Mouse (Mus musculus): ENCODE measurements around the gene Rapgef6.

Rapgef6 gene

DNA sequence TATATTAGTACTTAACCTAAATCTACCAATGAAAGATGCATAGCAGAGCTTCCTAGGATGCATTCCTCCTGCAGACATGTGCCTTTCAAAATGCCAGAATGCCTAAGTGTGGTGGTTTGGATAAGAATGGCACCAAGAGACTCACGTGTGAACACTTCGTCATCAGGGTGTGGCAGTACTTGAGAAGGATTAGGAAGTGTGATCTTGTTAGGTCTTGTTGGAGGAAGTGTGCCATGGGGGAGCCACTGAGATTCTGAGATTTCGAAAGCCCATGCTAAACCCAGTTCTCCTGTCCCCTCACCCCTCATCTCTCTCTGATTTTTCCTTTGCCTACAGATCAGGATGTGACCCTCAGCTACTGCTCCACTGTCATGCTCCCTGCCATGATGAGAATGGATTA lies 206.7 kb downstream of the Rapgef6 start:
- in situ Hi-C loops (cut with MboI; ENCODE audit: low sequenced_read_pairs), result no loop called here

DNA sequence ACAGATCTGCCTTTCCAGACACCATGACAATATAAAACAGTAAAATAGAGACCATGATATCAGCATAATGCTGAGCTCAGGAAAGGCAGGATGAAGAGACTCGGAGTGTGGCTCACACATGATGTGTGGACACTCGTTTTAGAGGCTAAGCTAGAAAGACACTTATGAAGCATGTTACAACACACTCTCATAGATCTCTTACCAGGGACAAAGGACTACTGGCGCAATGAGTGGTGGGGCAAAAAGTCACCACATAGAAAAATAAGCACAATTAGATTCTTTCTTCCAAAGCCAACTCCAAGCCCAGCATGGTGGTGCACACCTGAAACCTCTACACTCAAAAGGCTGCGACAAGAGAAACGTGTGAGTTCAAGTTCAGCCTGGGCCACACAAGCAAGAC lies 208.3 kb downstream of the Rapgef6 start:
- in situ Hi-C loops (cut with MboI; ENCODE audit: low sequenced_read_pairs), result no loop called here

DNA sequence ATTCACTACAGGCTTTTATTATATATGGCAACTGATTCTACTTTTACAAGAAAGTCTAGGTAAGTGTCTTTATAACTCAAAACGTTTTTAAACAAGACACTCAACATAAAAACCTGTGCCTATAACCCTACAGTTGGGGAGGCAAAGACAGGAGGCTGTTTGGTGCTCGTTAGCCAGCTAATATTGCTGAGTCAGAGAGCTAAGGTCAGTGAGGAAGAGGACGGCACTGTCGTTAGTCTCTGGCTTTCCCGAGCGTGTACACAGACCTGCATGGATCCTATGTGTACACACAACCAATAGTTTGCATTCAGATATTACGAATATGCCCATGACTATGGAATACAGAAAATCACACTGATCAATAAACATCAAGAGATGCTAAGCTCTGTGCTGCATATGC lies 208.7 kb downstream of the Rapgef6 start:
- in situ Hi-C loops (cut with MboI; ENCODE audit: low sequenced_read_pairs), result no loop called here

DNA sequence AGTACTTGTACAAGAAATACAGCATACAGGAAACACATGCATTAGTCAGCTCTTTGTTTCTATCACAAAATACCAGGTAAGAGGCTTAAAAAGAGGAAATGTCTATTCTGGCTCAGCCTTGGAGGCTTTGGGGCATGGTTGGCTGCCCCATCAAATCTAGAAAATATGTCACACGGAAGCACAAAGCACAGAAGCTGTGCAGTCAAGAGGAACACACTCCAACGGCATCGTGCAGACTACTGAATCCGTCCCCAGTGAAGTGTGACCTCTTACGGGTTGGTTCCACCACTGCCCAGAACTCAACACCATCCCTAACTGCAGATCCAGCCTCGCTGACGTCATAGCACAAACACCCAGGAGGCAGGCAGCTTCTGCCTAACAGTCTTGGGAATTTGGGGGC lies 210.9 kb downstream of the Rapgef6 start:
- in situ Hi-C loops (cut with MboI; ENCODE audit: low sequenced_read_pairs), result no loop called here

DNA sequence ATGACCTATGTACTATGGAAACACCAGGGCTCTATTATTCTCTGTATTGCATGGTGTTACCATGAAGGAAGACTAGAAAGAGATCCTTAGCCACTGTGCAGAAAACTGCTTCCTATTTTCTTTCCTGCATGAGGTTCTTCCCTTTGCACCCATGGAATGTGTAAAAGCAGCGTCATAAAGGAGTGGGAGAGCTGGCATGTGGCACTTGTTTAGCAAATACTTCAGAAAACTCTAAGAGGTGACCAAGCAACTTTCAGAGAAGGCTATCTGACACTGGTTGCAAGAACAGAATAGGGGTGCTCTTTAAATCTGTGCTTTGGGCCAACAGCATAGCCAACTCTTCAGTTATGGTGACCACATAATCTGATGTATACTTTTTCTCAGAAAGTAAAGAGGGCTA lies 212.5 kb downstream of the Rapgef6 start:
- in situ Hi-C loops (cut with MboI; ENCODE audit: low sequenced_read_pairs), result no loop called here

DNA sequence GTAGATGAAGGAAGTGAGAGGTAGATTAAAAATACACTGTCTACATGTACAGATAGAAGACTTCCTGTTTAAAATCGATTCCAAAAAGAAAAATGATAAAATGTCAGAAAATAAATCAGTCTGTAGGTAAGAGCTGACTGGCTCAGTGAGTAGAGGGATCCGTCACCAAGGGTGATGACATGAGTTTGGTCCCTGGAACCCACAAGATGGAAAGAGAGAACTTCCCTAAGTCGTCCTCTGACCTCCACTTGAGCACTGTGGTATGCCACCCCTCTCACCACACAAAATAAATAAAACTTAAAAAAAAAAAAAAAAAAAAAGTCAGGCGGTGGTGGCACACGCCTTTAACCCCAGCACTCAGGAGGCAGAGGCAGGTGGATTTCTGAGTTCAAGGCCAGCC lies 214.3 kb downstream of the Rapgef6 start:
- in situ Hi-C loops (cut with MboI; ENCODE audit: low sequenced_read_pairs), result no loop called here

DNA sequence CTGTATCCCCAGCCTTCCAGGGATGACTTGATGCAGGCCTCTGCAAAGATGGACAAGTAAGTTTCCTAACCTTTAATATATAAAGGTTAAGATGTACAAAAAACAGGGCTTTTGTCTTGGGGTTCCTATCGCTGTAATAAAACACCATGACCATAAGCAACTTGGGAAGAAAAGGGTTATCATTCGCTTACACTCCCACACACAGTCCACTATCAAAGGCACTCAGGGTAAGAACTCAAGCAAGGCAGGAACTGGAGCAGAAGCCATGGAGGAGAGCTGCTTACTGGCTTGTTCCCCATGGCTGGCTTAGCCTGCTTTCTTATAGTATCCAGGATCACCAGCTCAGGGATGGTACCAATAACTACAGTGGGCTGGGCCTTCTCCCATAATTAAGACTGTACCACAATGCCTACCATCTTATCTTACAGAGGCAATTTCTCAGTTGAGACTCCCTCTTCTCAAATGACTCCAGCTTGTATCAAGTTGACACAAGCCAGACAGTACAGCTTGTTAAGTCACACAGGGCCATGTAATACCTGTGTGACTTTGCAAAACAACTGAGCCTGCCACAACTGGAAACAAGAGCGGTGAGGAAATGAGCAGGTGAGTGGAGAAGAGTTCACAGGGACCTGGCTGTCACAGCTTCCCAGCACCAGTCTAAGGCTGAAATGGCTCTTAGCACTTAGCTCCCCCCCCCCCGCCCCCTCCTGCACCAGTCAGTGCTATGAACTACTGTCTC lies 216.5 kb downstream of the Rapgef6 start:
- in situ Hi-C loops (cut with MboI; ENCODE audit: low sequenced_read_pairs), result no loop called here

DNA sequence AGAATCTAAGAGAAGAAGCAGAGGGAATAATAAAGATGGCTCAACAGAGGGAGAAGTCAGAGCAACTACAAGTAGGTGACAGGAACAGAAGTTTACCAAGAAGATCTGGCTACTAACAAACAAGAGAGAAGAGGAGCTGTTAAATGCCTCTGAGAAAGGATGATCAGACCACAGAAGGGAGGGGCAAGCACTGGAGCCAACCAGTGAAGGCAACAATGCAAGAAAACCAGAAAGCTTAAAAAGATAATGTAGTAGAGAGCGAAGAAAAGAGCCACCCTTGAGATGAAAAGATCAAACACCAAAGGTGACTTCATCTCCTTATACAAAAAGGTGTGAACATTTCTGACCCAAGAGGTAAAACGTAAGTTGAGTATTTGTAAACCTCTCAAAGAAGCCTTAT lies 218.7 kb downstream of the Rapgef6 start:
- in situ Hi-C loops (cut with MboI; ENCODE audit: low sequenced_read_pairs), result no loop called here

DNA sequence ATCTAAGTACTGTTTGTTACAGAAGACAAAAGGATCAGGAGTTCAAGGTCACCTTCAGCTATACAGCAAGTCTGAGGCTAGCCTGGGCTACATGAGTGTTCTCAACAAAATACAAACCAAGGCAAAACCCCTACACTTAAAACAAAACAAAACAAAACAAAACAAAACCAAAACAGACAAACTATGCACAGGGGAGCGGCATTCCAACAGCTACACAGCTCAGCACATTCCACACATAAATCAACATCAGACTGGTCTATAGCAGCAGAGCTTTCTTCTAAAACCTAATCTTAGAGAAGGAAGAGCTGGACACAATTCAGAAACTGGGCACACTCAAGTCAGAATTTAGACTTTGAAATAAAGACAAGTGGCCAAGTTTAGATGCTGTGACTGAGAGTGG lies 221.6 kb downstream of the Rapgef6 start:
- in situ Hi-C loops (cut with MboI; ENCODE audit: low sequenced_read_pairs), result no loop called here
